Mouse (Mus musculus) fat pad, adult 2 months (tissue): ENCODE results near the gene Inpp5a.

Experiments used
- DNase-seq: peaks from one replicate; pipeline ENCODE4 v3.0.0-alpha.2; 2011; ENCODE audit warnings: low read depth, low spot score; ENCODE audit errors: extremely low read depth

Inpp5a gene

DNA sequence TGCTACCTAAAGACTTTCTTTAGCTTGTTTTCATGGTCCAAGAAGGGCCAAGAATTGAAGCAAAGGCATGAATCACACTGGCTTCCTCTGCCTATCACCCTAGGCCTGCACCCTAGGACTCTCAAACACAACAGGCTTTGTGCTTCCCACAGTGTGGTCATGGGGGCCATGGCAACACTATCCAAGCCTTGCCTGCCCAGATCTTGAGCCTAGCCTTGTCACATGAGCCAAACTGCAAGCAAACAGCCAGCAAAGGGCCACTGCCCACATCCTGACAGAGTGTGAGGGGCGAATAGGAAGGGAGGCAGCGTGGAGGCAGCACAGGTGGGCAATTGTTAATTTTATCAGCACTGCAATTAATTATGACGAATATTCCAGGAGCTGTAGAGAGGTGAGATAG is 183.8 kb downstream of the Inpp5a start:
- no peak for DNase-seq

DNA sequence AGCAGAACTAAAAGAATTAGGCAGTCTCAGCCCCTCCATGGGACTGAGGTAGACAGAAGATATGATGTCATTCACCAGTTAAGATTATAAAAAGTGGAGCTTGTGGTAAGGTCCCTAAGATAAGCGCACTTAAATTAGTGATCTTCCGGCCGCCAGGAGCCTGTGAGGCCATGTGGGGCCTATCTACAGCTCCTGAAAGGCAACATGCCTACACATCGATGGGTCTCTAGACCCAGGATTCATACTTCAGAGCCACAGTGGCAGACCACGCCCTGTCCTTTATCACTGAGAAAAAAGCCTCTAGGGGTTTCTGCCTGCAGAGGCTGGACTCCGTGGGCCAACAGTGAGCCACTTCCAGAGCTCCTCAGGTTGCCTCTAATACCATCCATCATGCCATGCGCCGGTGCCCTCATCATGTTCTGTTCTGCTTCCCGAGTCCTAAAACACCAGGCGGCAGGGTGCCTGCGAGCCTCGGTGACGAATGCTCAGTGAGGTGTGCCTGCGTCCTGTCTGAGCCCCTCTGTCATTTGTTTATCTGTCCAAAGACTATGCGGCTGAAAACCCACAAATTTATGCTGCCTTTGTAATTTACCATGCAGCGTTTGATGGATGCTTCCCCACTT is 187.3 kb downstream of the Inpp5a start:
- no peak for DNase-seq

DNA sequence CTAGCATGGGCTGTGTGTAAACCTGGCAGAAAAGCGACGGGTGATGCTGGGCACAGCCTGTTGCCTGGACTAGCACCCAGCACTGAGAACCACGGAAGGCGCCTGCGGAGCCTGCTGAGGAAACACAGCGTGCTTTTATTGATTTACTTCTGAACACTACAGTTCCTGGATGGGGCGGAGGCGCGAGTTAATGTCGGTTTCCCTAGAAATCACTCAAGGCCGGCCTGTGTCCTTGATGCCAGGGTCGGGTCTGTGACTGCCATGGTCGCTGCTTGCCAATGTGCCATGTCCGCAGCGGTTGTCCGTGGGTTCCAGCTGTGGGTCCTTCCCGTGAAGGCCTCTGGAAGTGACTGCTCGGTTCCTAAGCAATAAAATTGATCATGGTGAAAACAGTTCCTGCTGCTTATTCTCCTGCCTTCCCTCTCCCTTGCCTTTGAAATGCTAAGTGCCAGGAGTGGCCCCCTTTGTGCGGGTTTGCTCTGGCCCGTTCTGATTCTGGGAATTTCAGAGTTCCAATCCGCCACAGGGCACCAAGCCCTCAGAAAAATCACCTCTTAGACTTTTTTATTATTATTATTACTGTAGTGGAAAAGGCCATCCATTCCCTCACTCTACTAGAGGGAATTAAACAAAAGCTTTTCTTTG is 190.5 kb downstream of the Inpp5a start:
- no peak for DNase-seq

DNA sequence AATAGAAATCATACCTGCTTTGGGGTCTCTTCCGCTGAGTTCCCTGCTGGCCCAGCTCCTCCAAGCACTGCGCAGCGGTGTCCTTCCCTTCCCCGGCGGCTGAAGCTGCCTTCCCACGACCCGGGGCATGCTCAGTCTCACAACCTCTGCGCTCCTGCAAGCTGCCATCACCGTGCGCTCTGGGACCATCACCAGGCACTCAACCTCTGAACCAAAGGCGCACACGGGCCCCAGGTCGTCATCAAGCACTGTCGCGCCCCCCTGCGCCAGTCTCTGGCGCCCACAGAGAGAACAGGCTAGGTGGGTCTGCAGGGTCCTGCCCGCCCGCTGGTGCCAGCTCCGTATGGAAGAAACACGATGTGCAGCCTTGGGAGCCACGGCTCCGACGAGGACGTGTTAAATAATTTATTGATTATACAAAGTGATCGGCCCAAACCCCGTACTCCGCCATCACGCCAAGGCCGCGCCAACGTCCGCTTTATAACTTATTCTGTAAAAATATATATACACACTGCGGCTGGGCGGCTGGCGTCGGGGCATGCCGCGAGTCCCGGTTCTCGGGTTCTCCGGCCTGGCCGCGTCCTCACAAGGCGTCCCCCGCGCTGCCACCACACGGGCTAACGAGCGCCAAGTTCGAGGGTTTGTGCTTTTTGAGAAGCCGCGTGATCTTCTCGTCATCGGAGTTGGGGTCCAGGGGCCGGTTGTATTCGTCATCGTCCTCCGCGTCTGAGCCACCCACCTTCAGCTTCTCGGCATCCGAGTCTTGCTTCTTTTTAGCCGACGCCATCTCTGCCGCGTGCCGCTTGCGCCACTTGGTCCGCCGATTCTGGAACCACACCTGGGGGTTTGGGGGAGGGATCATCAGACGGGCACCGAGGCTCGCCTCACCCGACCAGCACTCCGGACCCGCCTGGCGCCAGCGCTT is 192.2 kb downstream of the Inpp5a start:
- DNase-seq = no peak

DNA sequence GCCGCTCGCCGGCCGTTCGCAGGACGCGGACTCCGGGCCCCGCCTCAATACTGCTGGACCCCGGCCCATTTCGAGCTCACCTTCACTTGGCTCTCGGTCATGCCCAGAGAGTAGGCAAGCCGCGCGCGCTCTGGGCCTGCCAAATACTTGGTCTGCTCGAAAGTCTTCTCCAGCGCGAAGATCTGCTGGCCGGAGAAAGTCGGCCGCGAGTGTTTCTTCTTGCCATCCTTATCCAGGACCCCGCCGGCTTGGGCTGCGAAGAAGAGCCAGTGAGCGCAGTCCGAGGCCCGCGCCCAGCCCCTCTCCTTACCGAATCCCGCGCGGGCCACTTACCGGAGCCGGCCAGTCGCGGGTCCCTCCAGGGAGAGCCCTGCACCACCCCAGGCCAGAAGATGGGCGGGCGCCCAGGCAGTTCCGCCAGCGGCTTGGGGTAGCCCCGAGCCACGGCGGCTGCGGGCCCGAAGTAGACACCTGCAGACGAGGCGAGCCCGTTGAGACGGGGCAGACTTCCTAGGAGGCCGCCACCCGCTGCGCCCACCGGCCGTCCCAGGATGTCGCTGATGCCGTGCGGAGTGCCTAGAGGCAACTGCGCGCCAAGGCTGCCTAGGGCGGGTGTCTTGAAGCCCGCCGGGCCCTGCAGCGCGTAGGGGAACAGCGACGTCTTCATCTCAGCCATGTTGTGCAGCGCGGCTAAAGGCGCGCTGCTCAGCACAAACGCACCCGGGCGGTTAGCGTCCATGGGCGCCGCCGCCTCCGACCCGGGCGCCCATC is 193.1 kb downstream of the Inpp5a start:
- DNase-seq = no peak

DNA sequence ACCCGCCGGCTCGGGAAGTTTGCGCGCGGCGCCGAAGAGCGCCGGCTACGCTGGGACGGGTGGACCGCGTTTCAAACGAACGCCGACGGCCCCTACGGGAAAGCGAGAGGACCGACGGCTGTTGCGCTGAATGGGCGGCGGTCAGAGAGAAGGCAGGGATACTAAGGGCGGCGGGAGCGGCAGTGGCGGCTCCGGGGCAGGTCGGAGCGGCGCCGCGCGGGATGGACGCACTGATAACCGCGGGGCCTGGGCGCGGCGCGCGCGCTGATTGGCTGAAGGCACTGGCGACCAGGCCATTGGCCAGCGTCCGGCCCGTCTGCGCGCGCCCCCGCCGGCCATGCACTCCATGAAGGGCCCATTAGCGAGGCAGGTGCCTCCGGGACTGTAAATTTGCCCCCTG is 193.7 kb downstream of the Inpp5a start, which contains the start of gene Nkx6-2:
Gene Nkx6-2, minus strand, starts transcription at position 203 of the 400 bp plus-strand sequence.
- no peak for DNase-seq

DNA sequence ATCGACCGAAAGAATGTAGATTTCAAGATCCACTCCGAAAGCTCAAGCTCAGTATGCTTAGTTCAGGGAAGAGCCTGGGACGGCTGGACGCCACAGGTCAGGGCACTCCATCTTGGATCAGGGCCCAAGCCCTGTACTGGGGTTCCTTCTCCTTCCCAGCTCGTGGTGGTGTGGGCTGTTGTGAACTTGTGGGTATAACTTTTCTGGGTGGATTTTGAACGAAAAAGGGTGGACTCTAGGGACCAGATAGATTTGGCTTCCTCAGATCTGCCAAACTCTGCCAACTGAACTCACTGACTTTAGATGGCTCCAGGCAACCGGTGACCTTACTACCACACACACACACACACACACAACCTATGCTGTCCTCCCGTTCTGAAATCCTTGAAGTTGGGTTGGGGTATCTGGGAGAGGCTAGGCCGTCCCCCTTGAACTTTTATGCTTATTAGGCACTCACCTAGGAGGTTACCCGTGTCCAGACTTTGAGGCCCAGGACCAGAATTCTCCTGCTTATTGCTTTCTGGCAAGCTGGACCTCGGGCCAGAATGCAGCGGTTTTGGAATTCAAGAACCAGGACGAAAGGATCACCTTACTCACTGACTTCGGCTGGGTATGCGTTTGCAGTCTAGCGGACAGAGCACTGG is 194.3 kb downstream of the Inpp5a start:
- DNase-seq = no peak

DNA sequence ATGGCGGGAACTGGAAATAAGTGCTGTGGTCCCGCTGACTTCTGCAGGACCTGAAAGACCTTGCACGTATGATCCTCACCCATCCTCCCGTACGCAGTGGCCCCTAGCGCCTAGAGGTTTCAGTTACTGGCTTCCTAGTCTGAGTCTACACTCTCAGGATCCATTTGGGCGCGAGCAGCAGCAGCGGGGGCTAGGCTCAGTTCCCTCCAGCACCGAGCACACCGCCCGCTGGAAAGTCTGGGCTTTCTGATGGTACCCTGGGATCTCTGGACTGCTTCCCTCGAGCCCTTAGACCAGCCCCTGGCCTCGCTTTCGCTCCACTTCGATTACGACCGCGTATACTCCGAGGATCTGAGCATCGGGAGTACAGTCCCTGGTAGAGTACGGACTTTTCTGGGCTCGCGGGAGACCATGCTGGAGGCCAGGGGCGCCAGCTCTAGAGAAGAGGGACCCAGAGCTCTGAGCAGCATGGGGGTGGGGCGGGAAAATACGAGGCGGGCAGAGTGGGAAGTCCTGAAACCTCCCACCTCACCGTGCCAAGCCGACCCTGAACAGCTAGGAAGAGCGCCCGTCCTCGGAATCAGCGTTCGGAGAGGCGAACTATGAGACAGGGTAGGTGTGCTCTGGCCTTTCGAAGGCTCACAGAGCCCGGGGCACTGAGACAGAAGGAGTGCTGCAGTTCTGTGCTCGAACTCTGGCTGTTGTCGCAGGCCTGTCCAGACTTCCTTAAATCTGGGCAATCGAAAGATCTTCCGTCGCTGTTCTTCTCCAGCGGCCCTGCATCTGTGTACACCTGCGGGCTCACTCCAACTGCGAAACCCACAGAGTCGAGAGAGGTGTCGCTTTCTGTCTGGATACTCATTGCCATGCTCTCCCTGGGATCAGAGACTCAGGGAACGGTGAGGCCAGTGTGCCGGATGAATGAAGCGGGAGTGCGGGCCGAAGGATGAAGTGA is 195.6 kb downstream of the Inpp5a start:
- DNase-seq = no peak

DNA sequence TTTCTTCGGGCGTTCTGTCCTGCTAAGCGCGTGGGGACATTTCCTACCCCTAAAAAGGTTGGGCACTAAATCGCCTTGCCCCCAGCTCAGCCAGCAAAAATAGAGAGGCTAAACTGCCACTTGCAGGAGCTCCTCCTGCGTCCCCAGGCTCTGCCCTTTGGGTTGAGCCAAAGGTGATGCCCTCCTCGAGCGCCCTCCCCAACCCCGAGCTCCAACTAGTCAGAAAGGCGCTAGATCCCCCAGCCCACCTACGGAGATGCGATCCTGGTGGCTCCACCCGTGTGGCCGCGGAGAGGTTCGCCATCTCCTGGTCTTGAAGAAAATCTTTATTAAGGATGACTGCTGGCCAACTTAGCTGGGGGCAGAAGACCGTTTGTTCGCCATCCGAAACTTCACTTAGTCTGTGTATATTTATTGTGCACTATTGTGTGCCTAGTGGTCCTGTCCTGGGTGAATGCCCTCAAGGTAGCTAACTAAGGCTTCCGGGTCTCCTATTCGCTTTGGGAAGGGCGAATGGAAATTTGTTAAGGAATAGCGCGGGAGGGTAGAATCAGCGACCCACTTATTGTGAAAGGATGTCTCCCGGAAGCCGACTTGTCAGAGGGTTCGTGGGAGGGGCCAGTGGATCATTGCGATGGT is 196.4 kb downstream of the Inpp5a start:
- no peak for DNase-seq

DNA sequence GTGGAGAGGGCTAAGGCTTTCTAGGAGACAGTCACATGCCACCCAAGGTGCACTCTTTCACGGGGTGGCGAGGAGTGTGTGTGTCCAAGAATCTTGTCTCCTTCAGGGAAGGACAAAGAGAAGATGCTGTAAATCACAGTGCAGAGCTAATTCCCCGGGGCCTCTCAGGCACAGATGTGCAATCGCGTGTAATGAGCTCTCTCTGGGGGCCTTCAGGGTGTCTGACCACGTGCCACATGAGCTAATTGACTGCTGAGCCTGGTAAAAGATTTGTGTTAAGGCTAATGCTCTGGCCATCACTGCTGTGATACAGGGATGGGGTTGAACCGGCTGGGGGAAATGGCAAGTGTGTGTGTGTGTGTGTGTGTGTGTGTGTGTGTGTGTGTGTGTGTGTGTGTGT is 199.0 kb downstream of the Inpp5a start:
- DNase-seq = no peak

DNA sequence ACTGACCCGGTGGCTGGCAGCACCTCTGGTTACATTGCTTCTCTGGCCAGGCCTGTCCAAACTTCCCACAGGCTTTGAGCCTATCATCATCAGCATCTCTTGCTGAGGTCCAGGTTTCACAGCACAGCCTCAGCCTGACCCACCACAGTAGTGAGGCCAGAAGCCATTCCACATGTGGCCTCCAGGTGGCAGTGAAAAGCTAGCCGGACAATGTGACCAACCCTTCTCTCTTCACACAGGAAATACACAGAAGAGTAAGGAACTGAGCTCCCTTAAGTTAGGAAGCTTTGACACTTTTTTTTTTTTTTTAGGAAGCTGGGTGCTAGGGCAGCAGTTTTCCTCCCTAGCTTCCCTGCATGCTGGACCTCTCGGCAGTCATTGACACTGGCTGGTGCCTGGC is 201.4 kb downstream of the Inpp5a start:
- no peak for DNase-seq

DNA sequence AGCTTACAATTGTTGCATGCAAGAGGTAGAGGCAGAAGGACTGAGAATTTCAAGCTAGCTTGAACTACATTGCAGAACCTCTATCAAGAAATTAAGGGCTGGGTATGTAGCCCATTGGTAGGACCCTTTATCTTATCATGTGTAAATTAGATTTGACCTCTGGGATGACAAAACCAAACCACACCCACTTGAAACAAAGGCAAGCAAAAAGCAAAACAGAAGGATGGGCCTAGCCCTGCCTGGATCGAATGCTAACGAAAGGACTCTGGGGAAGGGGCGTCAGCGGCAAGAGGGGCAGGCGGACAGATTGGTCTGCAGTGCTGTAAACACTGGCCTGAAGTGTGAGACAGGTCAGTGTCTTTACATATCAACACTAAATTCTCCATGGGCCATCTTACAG is 202.4 kb downstream of the Inpp5a start:
- DNase-seq = no peak

DNA sequence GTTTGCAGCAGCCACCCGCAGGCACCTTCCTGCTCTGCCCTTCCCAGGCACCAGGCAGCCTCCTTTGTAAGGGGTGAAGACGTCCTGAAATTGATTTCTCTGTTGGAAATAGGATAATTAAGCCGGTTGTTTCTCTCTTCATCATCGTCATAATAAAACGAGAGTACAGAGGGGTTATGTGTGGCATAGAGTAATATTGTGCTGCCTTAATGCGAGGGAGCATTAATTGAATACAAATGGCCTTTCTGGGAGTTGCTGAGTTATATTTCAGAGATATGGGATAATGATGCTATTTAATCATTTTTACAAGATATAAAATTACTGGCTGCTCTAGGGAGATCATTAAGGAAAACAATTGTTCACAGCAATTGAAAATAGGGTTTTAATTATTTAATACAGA is 206.4 kb downstream of the Inpp5a start:
- DNase-seq = no peak

DNA sequence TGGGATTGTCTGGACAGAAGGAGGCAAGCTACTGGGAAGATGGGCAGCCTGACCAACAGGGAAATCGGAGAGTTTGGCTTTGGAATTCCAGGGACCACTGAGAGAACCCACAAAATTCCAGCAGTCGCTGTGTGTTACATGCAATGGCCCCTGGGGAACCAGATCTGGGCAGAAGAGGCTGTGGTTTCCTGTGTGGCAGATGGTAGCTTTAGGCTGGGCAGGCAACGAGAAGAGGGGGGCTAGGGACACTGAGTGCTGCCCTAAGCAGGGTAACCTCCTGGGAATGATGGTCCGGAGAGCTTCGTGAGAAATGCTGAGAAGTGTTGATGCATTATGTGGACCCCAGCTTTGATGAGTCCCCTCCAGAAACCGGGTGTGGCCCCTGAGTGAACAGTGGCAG is 207.0 kb downstream of the Inpp5a start:
- DNase-seq = no peak

DNA sequence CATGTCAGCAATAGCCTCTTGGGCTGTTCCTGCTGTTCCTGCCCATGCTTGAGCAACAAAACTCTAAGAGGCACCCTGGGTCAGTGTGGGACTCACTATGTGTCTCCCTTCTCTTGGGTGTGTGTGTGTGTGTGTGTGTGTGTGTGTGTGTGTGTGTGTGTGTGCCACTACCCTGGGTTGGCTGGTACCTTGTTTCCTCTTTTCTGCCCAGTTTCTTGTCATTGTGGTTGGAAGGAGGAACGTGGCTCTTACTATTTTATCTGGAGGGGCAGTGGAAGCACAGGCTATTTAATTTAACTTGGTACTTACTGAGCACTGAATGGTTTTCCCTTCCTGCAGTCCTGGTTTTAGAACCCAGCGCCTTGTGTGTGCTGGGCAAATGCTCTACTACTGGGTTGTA is 221.4 kb downstream of the Inpp5a start:
- DNase-seq = no peak

DNA sequence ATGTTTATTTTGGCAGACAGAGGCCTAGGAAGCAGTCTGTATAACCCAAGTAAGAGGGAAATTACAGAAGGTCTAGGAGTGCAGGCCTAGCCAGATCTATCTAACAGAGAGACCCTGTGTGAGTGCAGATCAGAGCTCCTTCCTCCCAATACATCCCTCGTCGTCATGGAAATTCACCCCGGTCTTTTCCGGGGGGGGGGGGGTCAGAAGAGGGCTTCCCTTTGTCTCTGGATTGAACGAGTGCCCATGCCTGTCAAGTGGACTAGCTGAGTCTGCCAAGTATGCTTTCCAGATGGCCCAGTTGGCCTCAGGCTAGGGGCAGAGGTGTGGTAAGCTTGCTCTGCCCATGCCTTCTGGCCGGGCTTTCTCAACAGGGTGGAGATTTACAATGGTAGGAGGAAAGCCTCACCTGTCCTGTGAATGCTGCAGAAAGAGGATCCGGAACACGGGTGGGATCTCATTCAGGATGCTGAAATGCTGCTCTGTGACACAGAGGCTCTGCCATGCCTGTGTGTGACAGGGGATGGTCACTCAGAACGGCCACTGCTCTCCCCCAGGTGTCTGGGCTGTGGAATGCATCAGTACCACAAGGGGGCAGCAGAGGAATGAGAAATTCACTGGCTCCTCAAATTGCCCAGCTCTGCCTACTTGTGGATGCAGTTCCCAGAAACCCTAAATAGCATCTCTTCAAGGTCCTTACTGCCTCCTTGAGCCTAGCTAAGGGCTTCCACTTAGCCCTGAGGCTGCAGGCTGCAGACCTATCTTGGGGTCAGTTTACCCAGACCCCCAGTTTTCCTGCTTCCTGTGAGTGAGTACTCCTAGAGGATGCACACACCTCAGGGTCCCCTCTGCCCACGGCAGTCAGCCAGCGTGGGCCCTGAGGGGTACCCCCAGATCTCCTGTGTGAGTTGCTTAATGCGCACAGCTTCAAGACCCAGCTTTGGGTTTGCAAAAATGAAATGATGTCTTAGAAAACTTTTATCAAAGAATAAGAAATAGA is 227.2 kb downstream of the Inpp5a start:
- no peak for DNase-seq

DNA sequence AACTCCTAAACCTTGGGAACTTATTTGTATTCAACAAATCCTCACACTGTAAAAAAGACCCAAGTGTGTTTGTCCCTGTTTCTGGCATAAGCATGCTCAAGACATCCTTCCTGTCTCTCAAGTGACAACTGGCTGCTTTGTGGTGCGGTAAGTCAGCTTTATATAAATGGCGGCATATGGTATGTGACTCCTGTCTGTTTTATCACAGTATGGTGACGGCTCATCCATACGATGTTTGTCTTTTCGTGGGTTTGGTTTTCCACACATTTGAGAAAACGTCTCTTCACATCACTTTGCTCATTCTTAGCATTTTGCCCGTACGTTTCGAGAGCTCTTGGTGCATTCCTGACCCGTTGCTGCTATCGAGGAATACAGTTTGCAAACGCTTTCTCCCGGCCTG is 233.7 kb downstream of the Inpp5a start:
- DNase-seq = no peak

DNA sequence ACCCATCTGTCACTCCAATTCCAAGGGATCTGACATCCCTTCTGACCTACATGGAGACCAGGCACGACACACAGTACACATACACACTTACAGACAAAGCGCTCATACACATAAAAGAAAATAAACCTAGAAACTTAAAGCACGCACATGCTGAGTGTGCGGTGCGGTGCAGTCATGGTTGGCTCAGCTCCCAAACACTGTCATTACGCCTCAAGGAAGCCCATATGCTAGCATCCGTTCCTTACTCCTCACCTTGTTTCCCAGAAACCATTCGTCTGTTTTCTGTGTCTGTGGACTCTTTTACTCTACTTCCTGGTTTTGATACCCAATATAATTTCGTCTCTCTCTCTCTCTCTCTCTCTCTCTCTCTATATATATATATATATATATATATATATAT is 236.2 kb downstream of the Inpp5a start:
- DNase-seq = no peak
